Mouse (Mus musculus): ENCODE measurements around the gene Gm20388. TPM values are rescaled to one million over a fixed set of nuclear protein-coding genes. Genes with fewer than 3 reads are reported as not detected.

The Gm20388 gene
- polyA plus RNA-seq, 1 experiment from 2014 or later: not detected

GRCm38 (mm10) chr8:120167136-120167535 is 256.5 kb downstream of the Gm20388 start:
- ATAC-seq (ENCODE audit: extremely low read depth, insufficient number of reproducible peaks, low FRiP score, low TSS enrichment): no peak
- H3K4me3 ChIP-seq: no peak overlapping the region
- H3K9me3 ChIP-seq: no peaks in the 10 kb centered on the region
- no peak overlapping the region for H3K4me2 ChIP-seq
- 80% methylated on average over 8 of the region's 8 CpGs for WGBS
- H3K4me1 ChIP-seq: peaks cover 22% of the 10 kb centered on the region
- no peaks in the 10 kb centered on the region for H3K36me3 ChIP-seq
- H3K9ac ChIP-seq: no peak overlapping the region
- H3K27me3 ChIP-seq (replicated peaks): peaks cover 42% of the 10 kb centered on the region
- H3K27ac ChIP-seq (replicated peaks): no peak overlapping the region

GRCm38 (mm10) chr8:120167821-120168220 is 257.2 kb downstream of the Gm20388 start:
- H3K9me3 ChIP-seq: no peaks in the 10 kb centered on the region
- H3K9ac ChIP-seq: no peak overlapping the region
- H3K4me3 ChIP-seq: no peak overlapping the region
- no peaks in the 10 kb centered on the region for H3K36me3 ChIP-seq
- H3K27me3 ChIP-seq (replicated peaks): peaks cover 44% of the 10 kb centered on the region
- H3K4me1 ChIP-seq: peaks cover 20% of the 10 kb centered on the region
- no peak overlapping the region for H3K27ac ChIP-seq (replicated peaks)
- 43% methylated on average over 5 of the region's 5 CpGs for WGBS
- H3K4me2 ChIP-seq: no peak overlapping the region
- ATAC-seq (ENCODE audit: extremely low read depth, insufficient number of reproducible peaks, low FRiP score, low TSS enrichment): no peak

- WGBS: 36% methylated on average over 8 of the region's 8 CpGs
- Histone ChIP-seq H3K27me3 (replicated peaks) (peaks cover 46% of the 10 kb centered on the region), H3K9ac (no peak overlapping the region), H3K9me3 (no peaks in the 10 kb centered on the region), H3K4me3 (no peak overlapping the region), H3K4me1 (peaks cover 12% of the 10 kb centered on the region), H3K4me2 (no peak overlapping the region), H3K27ac (replicated peaks) (no peak overlapping the region), H3K36me3 (no peaks in the 10 kb centered on the region)
- no peak for ATAC-seq (ENCODE audit: extremely low read depth, insufficient number of reproducible peaks, low FRiP score, low TSS enrichment)
Measured at GRCm38 (mm10) chr8:120169119-120169518, 258.5 kb downstream of the Gm20388 start.

- 54% methylated on average over 1 of the region's 1 CpGs for WGBS
Measured at GRCm38 (mm10) chr8:120173195-120173594, 262.6 kb downstream of the Gm20388 start.

GRCm38 (mm10) chr8:120174606-120175005 is 264.0 kb downstream of the Gm20388 start:
- WGBS: 43% methylated on average over 18 of the region's 18 CpGs
- H3K4me2 ChIP-seq: no peak overlapping the region
- H3K4me3 ChIP-seq: no peak overlapping the region
- no peak overlapping the region for H3K9ac ChIP-seq
- no peaks in the 10 kb centered on the region for H3K36me3 ChIP-seq
- H3K27ac ChIP-seq (replicated peaks): no peak overlapping the region
- peaks cover 28% of the 10 kb centered on the region for H3K4me1 ChIP-seq
- no peaks in the 10 kb centered on the region for H3K9me3 ChIP-seq
- H3K27me3 ChIP-seq (replicated peaks): peaks cover 50% of the 10 kb centered on the region
- ATAC-seq (ENCODE audit: extremely low read depth, insufficient number of reproducible peaks, low FRiP score, low TSS enrichment): no peak

More at GRCm38 (mm10) chr8:120173195-120173594, 262.6 kb downstream of the Gm20388 start:
- Histone ChIP-seq H3K27me3 (replicated peaks) (peaks cover 58% of the 10 kb centered on the region), H3K27ac (replicated peaks) (no peak overlapping the region), H3K9ac (no peak overlapping the region), H3K36me3 (no peaks in the 10 kb centered on the region), H3K4me2 (no peak overlapping the region), H3K4me3 (no peak overlapping the region), H3K4me1 (peaks cover 25% of the 10 kb centered on the region), H3K9me3 (no peaks in the 10 kb centered on the region)
- no peak for ATAC-seq (ENCODE audit: extremely low read depth, insufficient number of reproducible peaks, low FRiP score, low TSS enrichment)

- no peak overlapping the region for H3K27ac ChIP-seq (replicated peaks)
- WGBS: 33% methylated on average over 4 of the region's 4 CpGs
- H3K9ac ChIP-seq: 0 out of 2 replicates have a peak overlapping the region, but pooled peaks have one; percentile 54
- peaks cover 45% of the 10 kb centered on the region for H3K27me3 ChIP-seq (replicated peaks)
- H3K4me3 ChIP-seq: no peak overlapping the region
- peaks cover 28% of the 10 kb centered on the region for H3K4me1 ChIP-seq
- no peaks in the 10 kb centered on the region for H3K9me3 ChIP-seq
- H3K36me3 ChIP-seq: no peaks in the 10 kb centered on the region
- ATAC-seq (ENCODE audit: extremely low read depth, insufficient number of reproducible peaks, low FRiP score, low TSS enrichment): no peak
- no peak overlapping the region for H3K4me2 ChIP-seq
Measured at GRCm38 (mm10) chr8:120176605-120177004, 266.0 kb downstream of the Gm20388 start.

- WGBS: under 1% methylated on average over 24 of the region's 26 CpGs
- Histone ChIP-seq H3K4me3 (peak within 1 kb of the TSS; percentile 2; the same call in 1 of the 2 replicates), H3K27me3 (replicated peaks) (peaks cover 40% of the 10 kb centered on the region), H3K4me2 (peak within 1 kb of the TSS; percentile 60), H3K9ac (peak within 1 kb of the TSS; percentile 54; the same call in 1 of the 2 replicates), H3K27ac (replicated peaks) (no peak within 1 kb of the TSS), H3K4me1 (peaks cover 28% of the 10 kb centered on the region), H3K36me3 (no peaks in the 10 kb centered on the region), H3K9me3 (no peaks in the 10 kb centered on the region)
- ATAC-seq (ENCODE audit: extremely low read depth, insufficient number of reproducible peaks, low FRiP score, low TSS enrichment): peak; percentile 66; the same call in 1 of the 2 replicates
Measured at GRCm38 (mm10) chr8:120177318-120178123, 266.9 kb downstream of the Gm20388 start, which contains the start of gene Fam92b. Gene Fam92b, minus strand, starts transcription at chr8:120177466.

- Histone ChIP-seq H3K27me3 (replicated peaks) (peaks cover 40% of the 10 kb centered on the region), H3K4me1 (peaks cover 28% of the 10 kb centered on the region), H3K4me3 (no peak overlapping the region), H3K4me2 (peak overlapping the region; percentile 60), H3K9me3 (no peaks in the 10 kb centered on the region), H3K9ac (peak overlapping the region; percentile 24; the same call in 1 of the 2 replicates), H3K27ac (replicated peaks) (no peak overlapping the region), H3K36me3 (no peaks in the 10 kb centered on the region)
- WGBS: 9% methylated on average over 10 of the region's 10 CpGs
- ATAC-seq (ENCODE audit: extremely low read depth, insufficient number of reproducible peaks, low FRiP score, low TSS enrichment): no peak
Measured at GRCm38 (mm10) chr8:120178124-120178514, 267.5 kb downstream of the Gm20388 start.

GRCm38 (mm10) chr8:120179027-120179431 is 268.4 kb downstream of the Gm20388 start:
- H3K27ac ChIP-seq (replicated peaks): no peak overlapping the region
- no peak for ATAC-seq (ENCODE audit: extremely low read depth, insufficient number of reproducible peaks, low FRiP score, low TSS enrichment)

GRCm38 (mm10) chr8:120180445-120180970 is 269.9 kb downstream of the Gm20388 start:
- Histone ChIP-seq H3K4me2 (no peak overlapping the region), H3K4me3 (no peak overlapping the region), H3K4me1 (peaks cover 45% of the 10 kb centered on the region), H3K36me3 (no peaks in the 10 kb centered on the region), H3K9me3 (no peaks in the 10 kb centered on the region), H3K27ac (replicated peaks) (no peak overlapping the region), H3K9ac (no peak overlapping the region), H3K27me3 (replicated peaks) (peaks cover 24% of the 10 kb centered on the region)
- 59% methylated on average over 7 of the region's 7 CpGs for WGBS
- ATAC-seq (ENCODE audit: extremely low read depth, insufficient number of reproducible peaks, low FRiP score, low TSS enrichment): no peak

More at GRCm38 (mm10) chr8:120179027-120179431, 268.4 kb downstream of the Gm20388 start:
- H3K9me3 ChIP-seq: no peaks in the 10 kb centered on the region
- peak overlapping the region; percentile 36 for H3K4me3 ChIP-seq
- peak overlapping the region; percentile 37; the same call in 1 of the 2 replicates for H3K9ac ChIP-seq
- WGBS: 2% methylated on average over 10 of the region's 10 CpGs
- H3K27me3 ChIP-seq (replicated peaks): peaks cover 38% of the 10 kb centered on the region
- no peaks in the 10 kb centered on the region for H3K36me3 ChIP-seq
- H3K4me2 ChIP-seq: peak overlapping the region; percentile 69
- peaks cover 30% of the 10 kb centered on the region for H3K4me1 ChIP-seq

GRCm38 (mm10) chr8:120181274-120181673 is 270.6 kb downstream of the Gm20388 start:
- H3K36me3 ChIP-seq: no peaks in the 10 kb centered on the region
- no peak for ATAC-seq (ENCODE audit: extremely low read depth, insufficient number of reproducible peaks, low FRiP score, low TSS enrichment)
- H3K4me1 ChIP-seq: peaks cover 52% of the 10 kb centered on the region
- WGBS: 80% methylated on average over 5 of the region's 5 CpGs
- no peak overlapping the region for H3K4me3 ChIP-seq
- no peak overlapping the region for H3K9ac ChIP-seq
- no peak overlapping the region for H3K4me2 ChIP-seq
- no peaks in the 10 kb centered on the region for H3K9me3 ChIP-seq
- no peak overlapping the region for H3K27ac ChIP-seq (replicated peaks)
- peaks cover 16% of the 10 kb centered on the region for H3K27me3 ChIP-seq (replicated peaks)

Data from heart, embryonic 13.5 days (tissue).